Mouse (Mus musculus): ENCODE data around the gene Nhp2. TPM values are rescaled to one million over a fixed set of nuclear protein-coding genes. Genes with fewer than 3 reads are reported as not detected.
"Not testable (repeated sequence)": the region's sequence is repeated elsewhere in the genome, so short reads cannot be mapped to it uniquely, and the experiment has no call there.

Gene Nhp2
- polyA plus RNA-seq, 1 experiment = 61.2 TPM

GRCm38 (mm10) chr11:51632130-51632753, 12.7 kb downstream of the Nhp2 start:
- no peak overlapping the region for H3K27ac ChIP-seq (ENCODE audit: insufficient read depth, low read length)
- peaks cover 3% of the 10 kb centered on the region; the same call in 1 of the 2 replicates for H3K4me1 ChIP-seq (ENCODE audit: control insufficient read depth, insufficient read depth, low read length)
- H3K4me3 ChIP-seq (ENCODE audit: insufficient read depth, low read length) = no peak overlapping the region
- TF ChIP-seq CTCF (IDR thresholded peaks at IDR 0.05; ENCODE audit: borderline replicate concordance, insufficient read depth, low read length) (no peak), POLR2A (IDR thresholded peaks at IDR 0.05; ENCODE audit: low read depth, low read length) (no peak)

DNA sequence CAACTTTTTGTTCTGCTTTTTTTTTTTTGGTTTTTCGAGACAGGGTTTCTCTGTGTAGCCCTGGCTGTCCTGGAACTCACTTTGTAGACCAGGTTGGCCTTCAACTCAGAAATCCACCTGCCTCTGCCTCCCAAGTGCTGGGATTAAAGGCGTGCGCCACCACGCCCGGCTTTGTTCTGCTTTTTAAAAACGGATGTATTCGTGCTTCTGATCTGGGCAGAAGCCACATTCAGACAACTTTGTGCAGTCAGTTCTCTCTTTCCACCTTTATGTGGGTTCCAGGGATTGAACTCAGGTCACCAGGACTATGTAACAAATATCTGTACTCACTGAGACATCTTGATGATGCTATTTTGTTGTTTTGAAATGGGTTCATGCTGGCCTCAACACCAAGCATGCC, 13.7 kb downstream of the Nhp2 start:
- not testable (repeated sequence) for H3K4me3 ChIP-seq (ENCODE audit: insufficient read depth, low read length); H3K27ac ChIP-seq (ENCODE audit: insufficient read depth, low read length); H3K4me1 ChIP-seq (ENCODE audit: control insufficient read depth, insufficient read depth, low read length)

DNA sequence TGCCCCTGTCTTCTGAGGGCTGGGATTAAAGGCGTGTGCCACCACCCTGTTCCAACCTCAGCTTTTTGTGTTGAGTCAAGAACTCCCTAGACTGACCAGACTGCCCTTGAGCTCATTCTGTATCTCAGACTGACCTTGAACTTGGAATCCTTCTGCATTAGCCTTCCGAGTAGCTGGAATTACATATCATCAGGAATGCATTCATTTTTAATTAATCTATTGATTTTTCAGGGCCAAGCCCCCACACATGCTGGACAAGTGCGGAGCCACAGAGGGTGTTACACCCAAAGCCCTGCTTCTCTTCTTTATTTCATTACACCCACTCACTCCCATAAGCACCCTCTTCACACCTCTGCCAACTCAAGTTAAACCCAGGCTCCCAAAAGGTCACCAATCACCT, 14.2 kb downstream of the Nhp2 start:
- H3K4me3 ChIP-seq (ENCODE audit: insufficient read depth, low read length) = no peak overlapping the region
- TF ChIP-seq POLR2A (IDR thresholded peaks at IDR 0.05; ENCODE audit: low read depth, low read length) = no peak
- TF ChIP-seq CTCF (IDR thresholded peaks at IDR 0.05; ENCODE audit: borderline replicate concordance, insufficient read depth, low read length) = no peak
- H3K4me1 ChIP-seq (ENCODE audit: control insufficient read depth, insufficient read depth, low read length) = peaks cover 3% of the 10 kb centered on the region
- no peak overlapping the region for H3K27ac ChIP-seq (ENCODE audit: insufficient read depth, low read length)

DNA sequence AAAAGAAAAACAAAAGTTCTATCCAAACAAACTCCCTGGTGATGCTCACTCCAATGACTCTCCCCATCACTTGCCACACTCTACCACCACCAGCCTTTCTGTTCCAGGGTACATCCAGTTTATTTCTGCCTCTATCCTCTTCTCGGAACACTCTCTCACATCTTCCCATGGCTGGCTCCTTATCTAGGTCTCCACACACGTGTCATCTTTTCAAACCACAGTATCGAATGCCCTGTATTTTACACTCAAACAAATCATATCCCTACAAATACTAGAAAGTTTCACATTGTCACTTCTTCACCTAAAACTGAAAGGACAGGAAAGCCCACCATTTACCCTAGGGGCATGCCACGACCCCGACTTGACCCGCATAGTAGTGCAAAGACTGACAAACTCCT, 15.6 kb downstream of the Nhp2 start:
- Histone ChIP-seq H3K4me1 (ENCODE audit: control insufficient read depth, insufficient read depth, low read length) (peaks cover 3% of the 10 kb centered on the region), H3K4me3 (ENCODE audit: insufficient read depth, low read length) (peak overlapping the region; percentile 92), H3K27ac (ENCODE audit: insufficient read depth, low read length) (no peak overlapping the region)
- TF ChIP-seq POLR2A (IDR thresholded peaks at IDR 0.05; ENCODE audit: low read depth, low read length) = no peak
- TF ChIP-seq CTCF (IDR thresholded peaks at IDR 0.05; ENCODE audit: borderline replicate concordance, insufficient read depth, low read length) = no peak

DNA sequence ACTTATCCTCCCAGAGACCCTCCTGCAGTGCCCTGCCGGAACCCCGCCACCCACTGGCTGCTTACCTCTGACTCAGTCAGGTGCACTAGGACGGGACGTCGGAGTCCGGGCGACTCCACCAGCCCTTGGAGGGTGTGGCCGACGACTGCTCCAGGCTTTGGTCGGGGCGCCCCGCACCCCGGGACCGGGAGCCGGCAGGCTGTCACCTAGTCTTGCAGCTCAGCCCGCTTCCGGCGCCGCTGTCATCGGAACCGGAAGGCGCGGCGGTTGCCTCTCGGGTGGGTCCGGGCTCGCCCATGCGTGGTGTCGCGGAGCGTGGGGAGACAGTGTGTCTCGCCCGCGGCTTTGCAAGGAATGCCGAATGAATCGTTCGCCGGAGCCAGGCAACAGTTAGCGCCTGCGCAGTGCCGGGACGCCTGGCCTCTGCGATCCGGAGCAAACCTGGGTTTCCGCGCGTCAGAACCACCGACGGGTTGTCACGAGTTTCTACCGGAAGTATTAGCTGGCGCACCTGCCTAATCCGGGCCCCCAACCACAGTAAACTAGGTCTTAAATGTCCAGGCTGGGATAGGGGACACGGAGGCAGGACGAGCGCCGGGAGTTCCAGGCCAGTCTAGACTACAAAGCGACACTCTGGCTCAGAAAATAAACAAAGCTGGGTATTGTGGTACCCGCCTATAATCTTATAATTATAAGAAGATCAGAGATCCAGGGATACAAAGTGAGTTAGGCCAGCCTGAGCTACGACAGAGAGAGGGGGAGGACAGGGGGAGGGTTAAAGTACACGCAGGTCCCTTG, 16.2 kb downstream of the Nhp2 start, which contains the start of gene Rmnd5b:
Gene Rmnd5b, minus strand, starts transcription at position 372 of the 798 bp plus-strand sequence.
- TF ChIP-seq CTCF (IDR thresholded peaks at IDR 0.05; ENCODE audit: borderline replicate concordance, insufficient read depth, low read length) (no peak), POLR2A (IDR thresholded peaks at IDR 0.05; ENCODE audit: low read depth, low read length) (peak; percentile 72)
- Histone ChIP-seq H3K27ac (ENCODE audit: insufficient read depth, low read length) (peak within 1 kb of the TSS; percentile 13), H3K4me3 (ENCODE audit: insufficient read depth, low read length) (peak within 1 kb of the TSS; percentile 92), H3K4me1 (ENCODE audit: control insufficient read depth, insufficient read depth, low read length) (peaks cover 3% of the 10 kb centered on the region)

DNA sequence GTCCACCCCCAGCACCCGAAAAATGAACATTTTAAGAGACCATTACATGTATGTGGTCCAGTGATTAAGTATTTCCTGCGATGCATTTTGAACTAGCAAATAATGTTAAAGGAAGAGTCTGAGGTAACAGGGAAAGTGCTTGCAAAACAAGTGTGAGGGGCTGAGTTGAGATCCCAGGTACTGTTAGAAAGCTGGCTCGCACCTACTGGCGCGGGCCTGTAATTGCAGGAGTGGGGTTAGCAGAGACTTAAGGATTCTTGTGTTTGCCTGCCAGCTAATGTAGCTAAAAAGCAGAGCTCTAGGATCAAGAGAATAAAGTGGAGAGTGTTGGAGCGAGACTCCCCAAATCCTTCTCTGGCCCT, 16.8 kb downstream of the Nhp2 start:
- H3K4me3 ChIP-seq (ENCODE audit: insufficient read depth, low read length) = peak overlapping the region; percentile 92
- peak overlapping the region; percentile 13 for H3K27ac ChIP-seq (ENCODE audit: insufficient read depth, low read length)
- 0 out of 2 replicates have a peak, but pooled peaks have one; percentile 34 for TF ChIP-seq POLR2A (IDR thresholded peaks at IDR 0.05; ENCODE audit: low read depth, low read length)
- TF ChIP-seq CTCF (IDR thresholded peaks at IDR 0.05; ENCODE audit: borderline replicate concordance, insufficient read depth, low read length) = 0 out of 2 replicates have a peak, but pooled peaks have one; percentile 12
- peaks cover 3% of the 10 kb centered on the region for H3K4me1 ChIP-seq (ENCODE audit: control insufficient read depth, insufficient read depth, low read length)

- H3K4me3 ChIP-seq (ENCODE audit: insufficient read depth, low read length) = no peak overlapping the region
- H3K27ac ChIP-seq (ENCODE audit: insufficient read depth, low read length) = no peak overlapping the region
- TF ChIP-seq CTCF (IDR thresholded peaks at IDR 0.05; ENCODE audit: borderline replicate concordance, insufficient read depth, low read length) (no peak), POLR2A (IDR thresholded peaks at IDR 0.05; ENCODE audit: low read depth, low read length) (no peak)
- peaks cover 3% of the 10 kb centered on the region for H3K4me1 ChIP-seq (ENCODE audit: control insufficient read depth, insufficient read depth, low read length)
Measured at GRCm38 (mm10) chr11:51637971-51638414, 18.5 kb downstream of the Nhp2 start.

DNA sequence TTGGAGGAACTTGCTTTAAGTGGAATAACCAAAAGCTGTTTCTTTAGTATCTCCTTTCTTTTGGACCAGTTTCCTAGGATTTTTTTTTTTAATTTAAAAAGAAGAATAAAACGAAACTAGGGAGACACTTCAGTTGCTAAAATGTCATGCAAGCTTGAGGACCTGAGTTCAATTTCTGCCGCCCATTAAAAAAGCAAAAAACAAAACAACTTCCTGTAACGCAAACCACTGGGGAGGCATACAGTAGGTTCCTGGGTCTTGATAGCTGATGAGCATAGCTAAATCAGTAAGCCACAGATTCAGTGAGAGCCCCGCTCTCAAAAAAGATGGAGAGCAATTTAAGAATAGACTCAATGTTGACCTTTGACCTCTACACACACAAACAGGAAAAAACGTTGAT, 19.0 kb downstream of the Nhp2 start:
- Histone ChIP-seq H3K4me3 (ENCODE audit: insufficient read depth, low read length) (no peak overlapping the region), H3K4me1 (ENCODE audit: control insufficient read depth, insufficient read depth, low read length) (peaks cover 3% of the 10 kb centered on the region), H3K27ac (ENCODE audit: insufficient read depth, low read length) (no peak overlapping the region)
- no peak for TF ChIP-seq POLR2A (IDR thresholded peaks at IDR 0.05; ENCODE audit: low read depth, low read length)
- TF ChIP-seq CTCF (IDR thresholded peaks at IDR 0.05; ENCODE audit: borderline replicate concordance, insufficient read depth, low read length) = no peak

- no peak for TF ChIP-seq CTCF (IDR thresholded peaks at IDR 0.05; ENCODE audit: borderline replicate concordance, insufficient read depth, low read length)
- TF ChIP-seq POLR2A (IDR thresholded peaks at IDR 0.05; ENCODE audit: low read depth, low read length) = no peak
- Histone ChIP-seq H3K4me3 (ENCODE audit: insufficient read depth, low read length) (no peak overlapping the region), H3K4me1 (ENCODE audit: control insufficient read depth, insufficient read depth, low read length) (peaks cover 3% of the 10 kb centered on the region), H3K27ac (ENCODE audit: insufficient read depth, low read length) (no peak overlapping the region)
Measured at GRCm38 (mm10) chr11:51640748-51641147, 21.2 kb downstream of the Nhp2 start.

DNA sequence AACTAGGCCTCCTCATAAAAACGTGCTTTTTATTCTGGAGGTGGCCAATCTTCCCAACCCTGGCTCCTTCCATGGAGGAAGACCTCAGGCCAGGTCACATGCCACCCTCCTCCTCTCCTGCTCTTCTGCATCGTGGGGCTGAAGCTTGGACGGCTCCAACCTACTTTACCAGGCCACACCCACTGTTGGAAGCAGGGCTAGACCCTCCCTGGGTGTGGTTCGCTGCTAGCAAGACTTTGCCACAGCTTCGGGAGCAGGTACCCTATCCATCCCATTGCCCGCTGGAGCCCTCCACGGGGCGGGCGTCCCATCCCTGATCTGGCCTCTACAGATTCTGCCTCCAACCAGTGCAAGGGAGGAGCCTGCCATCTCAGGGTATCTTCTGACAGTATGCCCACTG, 23.7 kb downstream of the Nhp2 start:
- H3K4me3 ChIP-seq (ENCODE audit: insufficient read depth, low read length) = no peak overlapping the region
- TF ChIP-seq CTCF (IDR thresholded peaks at IDR 0.05; ENCODE audit: borderline replicate concordance, insufficient read depth, low read length) (no peak), POLR2A (IDR thresholded peaks at IDR 0.05; ENCODE audit: low read depth, low read length) (no peak)
- H3K27ac ChIP-seq (ENCODE audit: insufficient read depth, low read length) = no peak overlapping the region
- H3K4me1 ChIP-seq (ENCODE audit: control insufficient read depth, insufficient read depth, low read length) = no peaks in the 10 kb centered on the region; the same call in 1 of the 2 replicates

Measured in embryonic fibroblast, embryonic 13.5 days (primary cell).